Mouse (Mus musculus): ENCODE data around the gene Nup188. TPM values are rescaled to one million over a fixed set of nuclear protein-coding genes. Genes with fewer than 3 reads are reported as not detected.

Gene Nup188
- polyA plus RNA-seq, 1 experiment, result 53.0 TPM

DNA sequence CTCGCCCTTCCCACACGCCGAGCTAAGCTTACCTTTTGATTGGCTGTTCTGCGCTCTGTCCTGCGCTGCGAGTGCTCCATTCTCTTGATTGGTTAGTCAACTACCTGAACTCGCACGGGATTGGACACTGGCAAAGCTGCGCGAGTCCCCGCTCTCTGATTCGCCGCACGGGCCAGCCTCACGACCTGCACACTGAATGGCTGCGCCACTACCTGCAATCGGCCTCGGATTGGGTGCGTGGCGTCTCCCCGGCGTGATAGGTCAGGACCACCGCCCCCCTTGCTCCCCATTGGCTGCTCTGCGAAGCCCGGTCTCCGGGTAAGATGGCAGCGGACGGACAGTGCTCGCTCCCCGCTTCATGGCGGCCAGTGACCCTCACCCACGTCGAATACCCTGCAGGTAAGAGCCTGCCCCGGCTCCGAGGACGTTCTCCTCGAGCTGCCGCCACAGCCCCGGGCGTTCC is 105.9 kb downstream of the Nup188 start, which contains the start of gene Dolpp1:
TSS of gene Dolpp1 (plus strand) at position 141 of the 463 bp plus-strand sequence.
- TF ChIP-seq POLR2A (IDR thresholded peaks at IDR 0.05; ENCODE audit: low read depth, low read length) (peak; percentile 65; the same call in 1 of the 2 replicates), CTCF (IDR thresholded peaks at IDR 0.05; ENCODE audit: borderline replicate concordance, insufficient read depth, low read length) (no peak)

DNA sequence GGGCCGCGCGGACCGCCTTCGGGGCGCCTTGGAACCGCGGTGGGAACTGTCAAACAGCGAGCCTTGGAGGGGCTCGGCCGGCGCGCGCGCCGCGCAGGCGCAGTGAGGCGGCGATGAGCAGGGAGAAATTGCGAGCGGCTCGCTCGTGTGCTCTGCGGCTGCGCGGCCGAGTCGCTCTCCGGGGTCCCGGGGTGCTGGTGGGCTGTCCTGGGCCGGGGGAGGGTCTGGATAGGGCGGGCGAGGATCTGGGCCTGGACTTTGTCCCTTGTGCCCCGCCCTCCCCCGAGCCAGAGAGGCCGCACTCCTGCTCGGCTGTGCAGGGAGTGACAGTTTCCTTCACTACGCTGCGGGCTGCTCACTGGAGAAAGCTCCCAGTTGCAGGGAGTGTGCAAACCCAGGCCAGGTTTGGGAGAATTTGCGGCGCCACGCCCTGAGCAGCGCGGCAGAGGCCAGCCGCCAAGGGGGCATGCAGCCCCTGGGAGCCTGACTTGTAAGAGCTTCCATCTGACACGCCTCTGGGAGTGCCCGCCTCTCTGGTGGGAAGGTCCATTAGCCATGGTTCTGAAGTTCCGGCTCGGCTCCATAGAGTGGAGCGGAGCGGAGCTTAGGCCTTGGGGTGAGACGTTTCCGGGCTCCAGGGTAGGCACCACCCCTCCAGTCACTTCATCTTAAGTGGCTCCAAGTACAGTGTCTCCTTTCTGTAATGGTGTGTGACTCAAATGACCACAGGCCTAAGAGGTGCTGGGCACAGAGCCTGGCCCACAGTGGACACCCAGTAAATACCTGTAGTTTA is 106.6 kb downstream of the Nup188 start:
- TF ChIP-seq CTCF (IDR thresholded peaks at IDR 0.05; ENCODE audit: borderline replicate concordance, insufficient read depth, low read length) (no peak), POLR2A (IDR thresholded peaks at IDR 0.05; ENCODE audit: low read depth, low read length) (peak; percentile 74)
- Histone ChIP-seq H3K4me1 (ENCODE audit: control insufficient read depth, insufficient read depth, low read length) (peaks cover 3% of the 10 kb centered on the region; the same call in 1 of the 2 replicates), H3K4me3 (ENCODE audit: insufficient read depth, low read length) (peak overlapping the region; percentile 76), H3K27ac (ENCODE audit: insufficient read depth, low read length) (peak overlapping the region; percentile 45; the same call in 1 of the 2 replicates)

More for the DNA sequence above, 105.9 kb downstream of the Nup188 start, which contains the start of gene Dolpp1:
- peak within 1 kb of the TSS; percentile 45 for H3K27ac ChIP-seq (ENCODE audit: insufficient read depth, low read length)
- H3K4me3 ChIP-seq (ENCODE audit: insufficient read depth, low read length), result peak within 1 kb of the TSS; percentile 76
- H3K4me1 ChIP-seq (ENCODE audit: control insufficient read depth, insufficient read depth, low read length), result peaks cover 3% of the 10 kb centered on the region; the same call in 1 of the 2 replicates

DNA sequence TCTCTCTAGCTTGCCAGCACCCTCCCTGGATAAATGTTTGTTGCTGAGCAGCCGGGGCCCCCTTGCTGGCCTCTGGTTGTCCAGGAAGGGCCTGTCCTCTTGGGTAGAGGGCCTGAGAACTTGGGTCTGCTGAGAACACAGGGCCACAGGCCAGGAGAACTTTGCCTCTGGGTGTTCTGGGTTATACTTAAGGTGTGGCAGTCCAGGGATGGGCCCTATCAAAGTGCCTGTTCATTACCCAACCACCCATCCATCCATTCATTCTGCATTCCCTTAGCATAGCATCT is 107.1 kb downstream of the Nup188 start:
- H3K4me3 ChIP-seq (ENCODE audit: insufficient read depth, low read length), result peak overlapping the region; percentile 76
- no peak for TF ChIP-seq CTCF (IDR thresholded peaks at IDR 0.05; ENCODE audit: borderline replicate concordance, insufficient read depth, low read length)
- TF ChIP-seq POLR2A (IDR thresholded peaks at IDR 0.05; ENCODE audit: low read depth, low read length), result no peak
- H3K27ac ChIP-seq (ENCODE audit: insufficient read depth, low read length), result peak overlapping the region; percentile 38; the same call in 1 of the 2 replicates
- peaks cover 3% of the 10 kb centered on the region; the same call in 1 of the 2 replicates for H3K4me1 ChIP-seq (ENCODE audit: control insufficient read depth, insufficient read depth, low read length)

Other genes with a start within 250 kb of the Nup188 start
- 9.2 and 10.8 TPM in 2 replicates for gene Wdr34, start 237.5 kb upstream of the Nup188 start, polyA plus RNA-seq (2011; ENCODE audit: insufficient read length, low read depth, missing spikeins)
- 457 and 582 TPM in 2 replicates for gene Set, start 229.0 kb upstream of the Nup188 start, polyA plus RNA-seq (2011; ENCODE audit: insufficient read length, low read depth, missing spikeins)
- gene Pkn3, start 208.7 kb upstream of the Nup188 start, polyA plus RNA-seq (2011; ENCODE audit: insufficient read length, low read depth, missing spikeins), result 6.5 and 8.2 TPM in 2 replicates
- 26.8 and 30.5 TPM in 2 replicates for gene Zdhhc12, start 192.7 kb upstream of the Nup188 start, polyA plus RNA-seq (2011; ENCODE audit: insufficient read length, low read depth, missing spikeins)
- gene Zer1, start 161.8 kb upstream of the Nup188 start, polyA plus RNA-seq (2011; ENCODE audit: insufficient read length, low read depth, missing spikeins), result 15.2 and 21.4 TPM in 2 replicates
- 39.8 and 41.0 TPM in 2 replicates for gene Tbc1d13, start 152.7 kb upstream of the Nup188 start, polyA plus RNA-seq (2011; ENCODE audit: insufficient read length, low read depth, missing spikeins)
- 4.7 and 6.2 TPM in 2 replicates for gene Endog, start 114.9 kb upstream of the Nup188 start, polyA plus RNA-seq (2011; ENCODE audit: insufficient read length, low read depth, missing spikeins)
- gene Spout1, start 107.9 kb upstream of the Nup188 start, polyA plus RNA-seq (2011; ENCODE audit: insufficient read length, low read depth, missing spikeins), result 20.7 and 22.8 TPM in 2 replicates
- gene Kyat1, start 80.5 kb upstream of the Nup188 start, polyA plus RNA-seq (2011; ENCODE audit: insufficient read length, low read depth, missing spikeins), result 4.7 and 5.2 TPM in 2 replicates
- gene Lrrc8a, start 48.7 kb upstream of the Nup188 start, polyA plus RNA-seq (2011; ENCODE audit: insufficient read length, low read depth, missing spikeins), result 40.7 and 41.7 TPM in 2 replicates
- 2.3 and 5.8 TPM in 2 replicates for gene Gm28035, start 45.8 kb upstream of the Nup188 start, polyA plus RNA-seq (2011; ENCODE audit: insufficient read length, low read depth, missing spikeins)
- 81.8 and 101 TPM in 2 replicates for gene Phyhd1, start 20.2 kb upstream of the Nup188 start, polyA plus RNA-seq (2011; ENCODE audit: insufficient read length, low read depth, missing spikeins)
- gene Gm28038, start 5.4 kb upstream of the Nup188 start, polyA plus RNA-seq (2011; ENCODE audit: insufficient read length, low read depth, missing spikeins), result 37.7 and 57.8 TPM in 2 replicates
- gene Dolk, start 63 bp upstream of the Nup188 start, polyA plus RNA-seq (2011; ENCODE audit: insufficient read length, low read depth, missing spikeins), result 20.0 and 20.7 TPM in 2 replicates
- gene Sh3glb2, start 72.9 kb downstream of the Nup188 start, polyA plus RNA-seq (2011; ENCODE audit: insufficient read length, low read depth, missing spikeins), result 38.8 and 39.7 TPM in 2 replicates
- gene Miga2, start 77.8 kb downstream of the Nup188 start, polyA plus RNA-seq (2011; ENCODE audit: insufficient read length, low read depth, missing spikeins), result 15.9 and 16.4 TPM in 2 replicates
- gene Dolpp1, start 105.9 kb downstream of the Nup188 start, polyA plus RNA-seq (2011; ENCODE audit: insufficient read length, low read depth, missing spikeins), result 26.6 and 33.8 TPM in 2 replicates
- gene Crat, start 129.4 kb downstream of the Nup188 start, polyA plus RNA-seq (2011; ENCODE audit: insufficient read length, low read depth, missing spikeins), result 22.3 and 29.1 TPM in 2 replicates
- gene Ptpa, start 129.6 kb downstream of the Nup188 start, polyA plus RNA-seq (2011; ENCODE audit: insufficient read length, low read depth, missing spikeins), result 126 and 137 TPM in 2 replicates
- 17.1 and 18.1 TPM in 2 replicates for gene Ier5l, start 187.8 kb downstream of the Nup188 start, polyA plus RNA-seq (2011; ENCODE audit: insufficient read length, low read depth, missing spikeins)

Data from embryonic fibroblast, embryonic 13.5 days (primary cell).